Mouse (Mus musculus) adrenal gland, postnatal 14 days (tissue): Measurements from ENCODE around the gene Olfr1049. TPM values are rescaled to one million over a fixed set of nuclear protein-coding genes. Genes with fewer than 3 reads are reported as not detected.
"Not testable (repeated sequence)": the region's sequence is repeated elsewhere in the genome, so short reads cannot be mapped to it uniquely, and the experiment has no call there.

Experiments
- DNase-seq: peaks from one replicate; pipeline ENCODE4 v3.0.0; 2021; ENCODE audit warnings: mixed read lengths
- long read RNA-seq, 2 experiments: library from polyadenylated mRNA; stranded (forward); transcript quantifications; one replicate each; pipeline ENCODE4 v2.0.0; 2021
- total RNA-seq: library from RNA; stranded (reverse); gene quantifications from 2 replicates; pipeline ENCODE4 v1.2.3, GENCODE M21; 2021

Gene Olfr1049
- total RNA-seq, result not detected in 2 replicates
- long read RNA-seq, experiment 1, result 0 reads
- long read RNA-seq, experiment 2, result 0 reads

DNA sequence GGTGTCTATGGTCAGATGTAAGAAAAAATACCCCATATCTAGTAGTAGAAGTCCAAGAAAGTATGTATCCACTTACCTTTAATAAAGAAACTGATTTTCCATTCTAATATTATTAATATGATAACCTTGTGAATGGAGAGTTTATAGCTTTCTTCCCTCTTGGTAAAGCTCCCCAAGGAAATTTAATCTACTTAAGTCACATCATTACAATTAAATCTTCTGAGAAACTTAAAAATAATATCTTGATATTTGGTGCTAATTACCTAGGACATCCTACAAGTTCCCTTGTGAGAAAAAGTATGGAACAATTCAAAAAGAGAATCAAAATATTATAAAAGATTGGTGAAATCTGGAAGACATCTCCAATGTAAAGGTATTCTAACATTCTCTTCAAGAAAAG, at the start of gene Olfr1049:
TSS of gene Olfr1049 (minus strand) at position 101 of the 400 bp plus-strand sequence.
- not testable (repeated sequence) for DNase-seq

DNA sequence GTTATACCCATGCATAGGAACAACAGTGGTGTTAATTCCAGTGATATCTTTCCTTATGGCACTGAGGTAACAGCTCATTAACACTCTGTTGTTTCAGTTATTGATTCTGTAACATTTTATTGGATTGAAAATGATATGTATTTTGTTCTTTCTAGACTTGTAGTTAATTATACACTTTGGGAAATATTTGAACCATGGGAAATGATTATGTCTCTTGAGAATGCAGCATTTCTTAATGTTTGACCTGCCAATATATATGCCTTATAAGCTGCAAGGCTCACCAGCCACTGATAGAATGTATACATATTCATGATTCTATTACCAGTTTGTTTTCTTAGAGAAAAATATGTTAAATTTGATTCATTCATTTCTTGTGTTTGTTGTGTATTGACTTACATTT, 34.0 kb upstream of the Olfr1049 start, which contains the start of gene Olfr1052:
TSS of gene Olfr1052 (plus strand) at position 301 of the 400 bp plus-strand sequence.
- DNase-seq, result no peak

DNA sequence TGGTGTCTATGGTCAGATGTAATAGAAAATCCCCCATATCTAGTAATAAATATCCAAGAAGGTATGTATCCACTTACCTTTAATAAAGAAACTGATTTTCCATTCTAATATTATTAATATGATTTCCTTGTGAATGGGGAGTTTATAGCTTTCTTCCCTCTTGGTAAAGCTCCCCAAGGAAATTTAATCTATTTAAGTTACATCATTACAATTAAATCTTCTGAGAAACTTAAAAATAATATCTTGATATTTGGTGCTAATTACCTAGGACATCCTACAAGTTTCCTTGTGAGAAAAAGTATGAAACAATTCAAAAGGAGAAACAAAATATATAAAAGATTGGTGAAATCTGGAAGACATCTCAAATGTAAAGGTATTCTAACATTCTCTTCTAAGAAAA, 20.9 kb upstream of the Olfr1049 start, which contains the start of gene Olfr1051:
TSS of gene Olfr1051 (minus strand) at position 101 of the 400 bp plus-strand sequence.
- DNase-seq, result not testable (repeated sequence)

DNA sequence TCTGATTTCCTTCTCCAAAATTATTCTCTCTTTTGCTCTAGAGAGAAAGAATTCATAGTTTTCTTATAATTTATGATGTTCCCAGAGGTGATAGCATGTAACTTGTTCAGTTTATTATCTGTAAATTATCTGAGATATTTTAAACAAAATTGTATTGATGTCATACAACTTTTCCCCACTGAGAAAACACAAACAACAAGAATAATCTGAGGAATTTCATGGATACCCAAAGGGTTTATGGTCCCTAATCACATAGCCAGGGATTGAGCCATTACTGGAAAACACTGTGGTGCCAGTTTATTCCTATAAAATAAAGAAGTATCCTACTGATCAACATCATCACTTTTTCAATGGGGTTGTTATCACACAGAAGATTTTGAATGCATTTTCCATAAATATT, 17.9 kb downstream of the Olfr1049 start, which contains the start of gene Olfr1048:
TSS of gene Olfr1048 (minus strand) at position 101 of the 400 bp plus-strand sequence.
- DNase-seq, result no peak

DNA sequence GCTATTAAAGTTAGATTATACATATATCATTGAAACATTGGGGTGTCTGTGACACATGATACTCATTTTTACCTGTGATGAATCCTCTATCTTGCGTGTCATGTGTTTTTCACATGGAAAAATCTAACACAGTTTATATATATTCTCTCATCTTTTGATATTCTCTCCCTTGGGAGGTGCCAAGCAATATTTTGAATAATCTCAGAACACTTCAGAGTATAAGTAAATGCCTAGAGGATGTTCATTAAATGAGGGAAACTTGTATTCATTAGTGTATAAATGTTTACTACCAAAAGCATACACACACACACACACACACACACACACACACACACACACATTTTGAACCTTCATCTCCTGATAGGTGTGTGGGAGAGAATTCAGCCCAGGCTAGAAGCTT, 26.8 kb downstream of the Olfr1049 start, which contains the start of gene Olfr1047:
TSS of gene Olfr1047 (minus strand) at position 101 of the 400 bp plus-strand sequence.
- DNase-seq, result no peak

DNA sequence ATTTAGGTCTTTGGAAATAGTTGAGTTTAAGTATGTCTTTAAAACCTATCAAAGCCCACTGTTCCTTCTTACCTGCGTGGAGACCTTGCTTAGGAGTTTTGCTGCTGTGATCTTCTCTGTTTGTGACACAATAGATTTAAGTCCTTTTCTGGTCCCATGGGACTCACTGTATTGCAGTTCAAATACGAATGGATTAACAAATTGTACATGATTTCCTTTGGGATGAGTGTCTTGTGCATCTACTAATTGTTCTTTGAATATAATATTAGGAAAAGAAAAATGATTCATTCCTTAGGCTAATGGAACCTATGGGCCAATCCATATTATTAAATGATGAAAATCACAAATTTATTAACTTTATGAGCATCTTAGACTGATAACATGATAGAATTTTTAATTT, 38.9 kb downstream of the Olfr1049 start, which contains the start of gene Olfr1046:
TSS of gene Olfr1046 (minus strand) at position 101 of the 400 bp plus-strand sequence.
- no peak for DNase-seq

Other genes starting within 250 kb of the Olfr1049 start
- 3.3 and 6.6 TPM in 2 replicates for gene Olfr1033, start 237.7 kb downstream of the Olfr1049 start, total RNA-seq
- gene Olfr1034, start 212.5 kb downstream of the Olfr1049 start, total RNA-seq, result 0.11 and 0.33 TPM in 2 replicates
- not detected in 2 replicates for gene Olfr1036, start 184.3 kb downstream of the Olfr1049 start, total RNA-seq
- not detected in 2 replicates for gene Olfr1037, start 170.9 kb downstream of the Olfr1049 start, total RNA-seq
- not detected in 2 replicates for gene Olfr1039, start 122.4 kb downstream of the Olfr1049 start, total RNA-seq
- not detected in 2 replicates for gene Olfr1040, start 111.6 kb downstream of the Olfr1049 start, total RNA-seq
- gene Olfr1042, start 96.5 kb downstream of the Olfr1049 start, total RNA-seq, result not detected in 2 replicates
- not detected in 2 replicates for gene Olfr1043, start 90.8 kb downstream of the Olfr1049 start, total RNA-seq
- not detected in 2 replicates for gene Olfr1044, start 80.5 kb downstream of the Olfr1049 start, total RNA-seq
- gene Olfr52, start 72.6 kb downstream of the Olfr1049 start, total RNA-seq, result not detected in 2 replicates
- not detected in 2 replicates for gene Olfr1045, start 55.3 kb downstream of the Olfr1049 start, total RNA-seq
- not detected in 2 replicates for gene Olfr1046, start 39.0 kb downstream of the Olfr1049 start, total RNA-seq
- gene Olfr1047, start 26.9 kb downstream of the Olfr1049 start, total RNA-seq, result not detected in 2 replicates
- not detected in 2 replicates for gene Olfr1048, start 18.0 kb downstream of the Olfr1049 start, total RNA-seq
- not detected in 2 replicates for gene Olfr1051, start 20.8 kb upstream of the Olfr1049 start, total RNA-seq
- not detected in 2 replicates for gene Olfr1052, start 34.1 kb upstream of the Olfr1049 start, total RNA-seq
- not detected in 2 replicates for gene Olfr1053, start 57.0 kb upstream of the Olfr1049 start, total RNA-seq
- gene Olfr1054, start 77.1 kb upstream of the Olfr1049 start, total RNA-seq, result not detected in 2 replicates
- gene Olfr1055, start 92.0 kb upstream of the Olfr1049 start, total RNA-seq, result not detected in 2 replicates
- gene Olfr1056, start 104.1 kb upstream of the Olfr1049 start, total RNA-seq, result not detected in 2 replicates
- gene Olfr1057, start 120.1 kb upstream of the Olfr1049 start, total RNA-seq, result not detected in 2 replicates
- gene Olfr1058, start 130.2 kb upstream of the Olfr1049 start, total RNA-seq, result not detected in 2 replicates
- gene Olfr1061, start 155.7 kb upstream of the Olfr1049 start, total RNA-seq, result not detected in 2 replicates
- not detected in 2 replicates for gene Olfr1062, start 168.4 kb upstream of the Olfr1049 start, total RNA-seq
- gene Olfr1065, start 192.3 kb upstream of the Olfr1049 start, total RNA-seq, result not detected in 2 replicates
- not detected in 2 replicates for gene Olfr1066, start 197.9 kb upstream of the Olfr1049 start, total RNA-seq
- not detected in 2 replicates for gene Olfr228, start 229.1 kb upstream of the Olfr1049 start, total RNA-seq